Mouse (Mus musculus): ENCODE measurements around the gene Ttc21a. TPM values are rescaled to one million over a fixed set of nuclear protein-coding genes. Genes with fewer than 3 reads are reported as not detected.
"Not testable (repeated sequence)": the region's sequence is repeated elsewhere in the genome, so short reads cannot be mapped to it uniquely, and the experiment has no call there.

Gene Ttc21a
- polyA plus RNA-seq, 1 experiment from 2014 or later: 0.23 TPM

DNA sequence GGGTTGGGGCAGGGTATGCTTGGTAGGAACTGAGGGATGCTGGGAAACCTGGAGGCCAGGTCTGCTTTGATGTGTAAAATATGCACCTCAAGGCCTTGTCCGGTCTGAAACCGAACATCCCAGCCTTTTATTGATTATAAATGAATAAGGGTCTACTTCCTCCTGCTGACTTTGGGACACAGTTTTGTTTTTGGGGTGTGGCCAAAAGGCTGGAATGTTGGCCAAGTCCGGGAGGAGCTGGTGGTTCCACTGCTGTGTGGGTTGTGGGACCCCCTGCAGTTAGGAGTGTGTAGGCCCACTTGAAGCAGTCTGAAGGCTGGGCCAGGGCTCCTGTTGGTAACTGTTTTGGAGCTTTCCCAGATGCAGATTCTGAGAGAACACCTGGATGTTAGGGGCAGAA lies 68.5 kb downstream of the Ttc21a start:
- Histone ChIP-seq H3K27ac (ENCODE audit: low read depth, low read length) (no peak overlapping the region), H3K4me2 (replicated peaks; ENCODE audit: low read depth, low read length) (no peak overlapping the region), H3K36me3 (ENCODE audit: control insufficient read depth, insufficient read depth, low read length) (no peaks in the 10 kb centered on the region), H3K4me3 (ENCODE audit: low read depth, low read length) (no peak overlapping the region), H3K27me3 (ENCODE audit: control insufficient read depth, insufficient read depth, low read length) (no peaks in the 10 kb centered on the region; the same call in 1 of the 2 replicates), H3K9me3 (ENCODE audit: control insufficient read depth, low read length) (no peaks in the 10 kb centered on the region), H3K4me1 (replicated peaks; ENCODE audit: control insufficient read depth, insufficient read depth, low read length) (0 out of 2 replicates have a peak, but pooled peaks cover 3% of the 10 kb centered on the region), H3K9ac (ENCODE audit: low read depth, low read length) (no peak overlapping the region)
- 67% methylated on average over 3 of the region's 3 CpGs for WGBS
- ATAC-seq (ENCODE audit: low FRiP score): no peak
- DNase-seq (ENCODE audit: low spot score): no peak

DNA sequence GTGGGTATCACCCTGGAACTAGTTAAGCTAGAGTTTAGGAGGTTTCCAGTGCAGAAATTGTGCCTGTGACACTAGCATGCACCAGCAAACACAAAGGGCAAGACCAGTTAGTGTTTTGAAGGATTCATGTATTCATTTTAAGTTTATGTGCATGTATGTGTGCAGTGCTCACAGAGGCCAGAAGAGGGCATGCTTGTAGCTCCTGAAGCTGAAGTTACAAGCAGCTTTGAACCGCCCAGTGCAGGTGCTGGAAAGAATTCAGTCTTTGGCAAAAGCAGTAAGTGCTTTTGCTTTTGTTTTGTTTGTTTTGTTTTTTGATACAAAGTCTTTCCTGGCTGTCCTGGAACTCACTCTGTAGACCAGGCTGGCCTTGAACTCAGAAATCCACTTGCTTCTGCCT lies 70.4 kb downstream of the Ttc21a start:
- Histone ChIP-seq H3K4me1 (replicated peaks; ENCODE audit: control insufficient read depth, insufficient read depth, low read length) (no peaks in the 10 kb centered on the region), H3K4me2 (replicated peaks; ENCODE audit: low read depth, low read length) (no peak overlapping the region), H3K9ac (ENCODE audit: low read depth, low read length) (no peak overlapping the region)

DNA sequence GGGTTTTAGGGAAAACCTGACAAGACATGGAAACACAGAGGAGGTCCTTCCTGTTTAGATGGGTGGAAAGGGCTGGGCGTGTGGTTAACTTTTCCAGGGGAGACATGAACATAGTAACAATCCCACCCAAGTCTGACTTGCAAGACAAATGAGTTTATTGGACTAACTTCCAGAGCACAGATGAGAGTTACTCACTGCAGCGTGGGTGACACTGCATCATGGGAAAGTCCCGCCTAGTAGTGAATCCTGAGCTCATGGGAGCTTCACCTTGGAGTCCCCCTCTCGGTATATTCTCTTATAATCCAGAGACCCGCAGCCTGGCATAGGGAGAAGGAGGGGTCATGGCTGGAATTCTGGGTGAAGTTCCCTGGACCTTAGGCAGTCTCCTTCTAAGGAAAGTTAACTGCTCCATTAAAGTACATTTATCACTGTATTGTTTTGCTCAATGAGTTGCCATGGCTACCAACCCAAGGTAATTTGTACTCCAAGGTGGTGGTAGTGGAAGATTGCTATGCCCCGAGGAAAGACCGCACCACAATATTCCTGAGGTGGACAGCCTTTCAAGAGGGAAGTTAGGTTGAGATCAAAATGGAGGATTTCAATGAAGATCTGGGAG lies 71.9 kb downstream of the Ttc21a start:
- DNase-seq (ENCODE audit: low spot score) (no peak), ATAC-seq (ENCODE audit: low FRiP score) (no peak)
- no peaks in the 10 kb centered on the region for H3K36me3 ChIP-seq (ENCODE audit: control insufficient read depth, insufficient read depth, low read length)
- H3K4me3 ChIP-seq (ENCODE audit: low read depth, low read length): no peak overlapping the region
- no peaks in the 10 kb centered on the region for H3K9me3 ChIP-seq (ENCODE audit: control insufficient read depth, low read length)
- no peaks in the 10 kb centered on the region for H3K4me1 ChIP-seq (replicated peaks; ENCODE audit: control insufficient read depth, insufficient read depth, low read length)
- H3K27ac ChIP-seq (ENCODE audit: low read depth, low read length): no peak overlapping the region
- no peak overlapping the region for H3K4me2 ChIP-seq (replicated peaks; ENCODE audit: low read depth, low read length)
- H3K27me3 ChIP-seq (ENCODE audit: control insufficient read depth, insufficient read depth, low read length): no peaks in the 10 kb centered on the region; the same call in 1 of the 2 replicates
- H3K9ac ChIP-seq (ENCODE audit: low read depth, low read length): no peak overlapping the region
- 77% methylated on average over 7 of the region's 7 CpGs for WGBS

More for the DNA sequence above, 70.4 kb downstream of the Ttc21a start:
- no peaks in the 10 kb centered on the region for H3K36me3 ChIP-seq (ENCODE audit: control insufficient read depth, insufficient read depth, low read length)
- no peak overlapping the region for H3K4me3 ChIP-seq (ENCODE audit: low read depth, low read length)
- no peaks in the 10 kb centered on the region for H3K9me3 ChIP-seq (ENCODE audit: control insufficient read depth, low read length)
- 100% methylated on average over 1 of the region's 1 CpGs for WGBS
- H3K27ac ChIP-seq (ENCODE audit: low read depth, low read length): no peak overlapping the region
- H3K27me3 ChIP-seq (ENCODE audit: control insufficient read depth, insufficient read depth, low read length): no peaks in the 10 kb centered on the region; the same call in 1 of the 2 replicates
- ATAC-seq (ENCODE audit: low FRiP score) (no peak), DNase-seq (ENCODE audit: low spot score) (no peak)

DNA sequence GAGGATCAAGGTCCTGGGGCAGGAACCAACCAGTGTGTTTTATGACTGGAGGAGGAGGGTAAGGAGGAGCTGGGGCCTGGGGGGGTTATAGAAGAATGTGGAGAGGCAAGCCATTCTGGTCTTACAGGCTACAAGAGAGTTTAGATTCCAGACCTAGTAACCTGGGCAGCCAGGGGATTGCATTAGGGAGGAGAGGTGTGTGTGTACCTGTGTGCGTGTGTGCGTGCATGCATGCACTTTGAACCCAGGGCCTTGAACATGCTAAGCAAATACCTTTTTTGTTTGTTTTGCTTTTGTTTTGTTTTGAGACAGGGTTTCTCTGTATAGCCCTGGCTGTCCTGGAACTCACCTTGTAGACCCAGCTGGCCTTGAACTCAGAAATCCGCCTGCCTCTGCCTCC lies 72.5 kb downstream of the Ttc21a start:
- DNase-seq (ENCODE audit: low spot score): no peak
- 95% methylated on average over 3 of the region's 3 CpGs for WGBS

DNA sequence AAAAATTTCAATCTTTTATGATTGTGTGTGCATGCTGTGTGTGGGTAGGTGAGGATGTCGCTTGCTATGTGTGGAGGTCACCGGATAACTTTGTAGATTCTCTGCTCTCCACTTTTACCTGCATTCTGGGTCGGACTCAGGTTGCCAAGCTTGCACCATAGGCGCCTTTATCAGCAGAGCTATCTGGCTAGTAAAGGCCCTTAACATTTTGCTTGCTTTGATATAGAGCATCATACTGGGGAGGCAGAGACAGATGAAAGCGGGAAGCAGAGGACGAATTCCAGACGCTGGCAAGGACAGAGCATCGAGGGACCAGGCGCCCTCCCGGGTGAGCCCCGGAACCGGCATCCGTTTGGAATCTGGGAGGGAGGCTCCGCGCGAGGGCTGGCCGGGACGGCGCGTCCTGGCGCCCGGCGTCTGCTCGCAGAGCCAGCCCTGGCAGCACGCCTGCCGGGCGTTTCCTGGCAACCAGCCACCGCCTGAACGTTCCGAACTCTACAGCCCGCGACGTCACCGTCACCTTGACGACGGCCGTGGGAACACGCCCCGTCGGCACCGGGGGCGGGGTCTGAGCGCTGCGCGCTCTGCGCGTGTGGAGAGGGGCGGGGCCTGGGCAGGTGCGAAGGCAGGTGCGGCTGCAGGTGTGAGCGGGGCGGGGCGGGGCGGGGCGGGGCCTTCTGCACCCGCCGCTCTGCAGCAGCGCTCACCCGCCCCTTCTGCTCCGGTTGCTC lies 73.5 kb downstream of the Ttc21a start:
- H3K36me3 ChIP-seq (ENCODE audit: control insufficient read depth, insufficient read depth, low read length): no peaks in the 10 kb centered on the region
- H3K9ac ChIP-seq (ENCODE audit: low read depth, low read length): no peak overlapping the region
- 3% methylated on average over 60 of the region's 60 CpGs for WGBS
- DNase-seq (ENCODE audit: low spot score): peak; percentile 96
- ATAC-seq (ENCODE audit: low FRiP score): peak; percentile 94
- H3K4me2 ChIP-seq (replicated peaks; ENCODE audit: low read depth, low read length): peak overlapping the region; percentile 77
- H3K27me3 ChIP-seq (ENCODE audit: control insufficient read depth, insufficient read depth, low read length): no peaks in the 10 kb centered on the region; the same call in 1 of the 2 replicates
- H3K4me3 ChIP-seq (ENCODE audit: low read depth, low read length): peak overlapping the region; percentile 35
- no peaks in the 10 kb centered on the region for H3K9me3 ChIP-seq (ENCODE audit: control insufficient read depth, low read length)
- H3K4me1 ChIP-seq (replicated peaks; ENCODE audit: control insufficient read depth, insufficient read depth, low read length): no peaks in the 10 kb centered on the region
- peak overlapping the region; percentile 72 for H3K27ac ChIP-seq (ENCODE audit: low read depth, low read length)

More for the DNA sequence above, 72.5 kb downstream of the Ttc21a start:
- no peak for ATAC-seq (ENCODE audit: low FRiP score)
- Histone ChIP-seq H3K27ac (ENCODE audit: low read depth, low read length) (no peak overlapping the region), H3K36me3 (ENCODE audit: control insufficient read depth, insufficient read depth, low read length) (no peaks in the 10 kb centered on the region), H3K27me3 (ENCODE audit: control insufficient read depth, insufficient read depth, low read length) (no peaks in the 10 kb centered on the region; the same call in 1 of the 2 replicates), H3K4me3 (ENCODE audit: low read depth, low read length) (no peak overlapping the region), H3K9ac (ENCODE audit: low read depth, low read length) (no peak overlapping the region), H3K4me2 (replicated peaks; ENCODE audit: low read depth, low read length) (no peak overlapping the region), H3K9me3 (ENCODE audit: control insufficient read depth, low read length) (no peaks in the 10 kb centered on the region), H3K4me1 (replicated peaks; ENCODE audit: control insufficient read depth, insufficient read depth, low read length) (no peaks in the 10 kb centered on the region)

DNA sequence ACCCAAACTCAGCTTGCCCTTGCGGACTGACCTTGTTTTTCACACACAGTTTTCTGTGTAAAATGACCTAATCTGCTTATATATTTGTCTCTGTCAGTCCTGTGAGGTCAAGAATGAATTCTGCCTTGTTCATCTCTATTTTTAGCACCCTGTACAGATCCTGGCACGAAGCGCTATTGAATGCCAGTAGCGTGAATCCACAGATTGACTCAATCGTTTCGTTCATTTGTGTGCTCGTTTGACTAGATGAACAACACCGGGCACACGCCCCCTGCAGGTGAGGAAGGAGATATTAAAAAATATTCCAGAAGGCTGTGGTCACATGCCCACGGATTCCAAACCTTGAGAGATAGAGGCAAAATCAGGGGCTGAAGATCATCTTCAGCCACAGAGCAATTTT lies 74.1 kb downstream of the Ttc21a start:
- Histone ChIP-seq H3K9me3 (ENCODE audit: control insufficient read depth, low read length) (no peaks in the 10 kb centered on the region), H3K9ac (ENCODE audit: low read depth, low read length) (no peak overlapping the region), H3K4me2 (replicated peaks; ENCODE audit: low read depth, low read length) (peak overlapping the region; percentile 77), H3K27me3 (ENCODE audit: control insufficient read depth, insufficient read depth, low read length) (no peaks in the 10 kb centered on the region; the same call in 1 of the 2 replicates), H3K4me3 (ENCODE audit: low read depth, low read length) (peak overlapping the region; percentile 35), H3K27ac (ENCODE audit: low read depth, low read length) (no peak overlapping the region), H3K4me1 (replicated peaks; ENCODE audit: control insufficient read depth, insufficient read depth, low read length) (no peaks in the 10 kb centered on the region), H3K36me3 (ENCODE audit: control insufficient read depth, insufficient read depth, low read length) (no peaks in the 10 kb centered on the region)
- 2% methylated on average over 10 of the region's 10 CpGs for WGBS
- peak; percentile 87 for DNase-seq (ENCODE audit: low spot score)
- ATAC-seq (ENCODE audit: low FRiP score): peak; percentile 73

DNA sequence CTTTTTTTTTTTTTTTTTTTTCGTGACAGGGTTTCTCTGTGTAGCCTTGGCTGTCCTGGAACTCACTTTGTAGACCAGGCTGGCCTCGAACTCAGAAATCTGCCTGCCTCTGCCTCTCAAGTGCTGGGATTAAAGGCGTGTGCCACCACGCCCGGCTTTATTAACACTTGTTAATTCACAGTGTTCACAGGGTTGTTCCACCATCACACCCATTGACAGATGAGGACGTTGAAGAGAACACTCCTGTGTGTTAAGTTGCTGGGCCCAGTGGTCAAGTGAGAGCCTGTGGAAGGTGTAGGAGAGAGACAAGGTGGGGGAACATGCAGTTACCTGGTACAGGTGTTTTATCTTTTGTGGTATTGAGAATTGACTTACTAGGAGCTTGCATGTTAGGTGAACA lies 74.8 kb downstream of the Ttc21a start:
- WGBS: 90% methylated on average over 6 of the region's 6 CpGs
- DNase-seq (ENCODE audit: low spot score); H3K4me1 ChIP-seq (replicated peaks; ENCODE audit: control insufficient read depth, insufficient read depth, low read length): not testable (repeated sequence)

DNA sequence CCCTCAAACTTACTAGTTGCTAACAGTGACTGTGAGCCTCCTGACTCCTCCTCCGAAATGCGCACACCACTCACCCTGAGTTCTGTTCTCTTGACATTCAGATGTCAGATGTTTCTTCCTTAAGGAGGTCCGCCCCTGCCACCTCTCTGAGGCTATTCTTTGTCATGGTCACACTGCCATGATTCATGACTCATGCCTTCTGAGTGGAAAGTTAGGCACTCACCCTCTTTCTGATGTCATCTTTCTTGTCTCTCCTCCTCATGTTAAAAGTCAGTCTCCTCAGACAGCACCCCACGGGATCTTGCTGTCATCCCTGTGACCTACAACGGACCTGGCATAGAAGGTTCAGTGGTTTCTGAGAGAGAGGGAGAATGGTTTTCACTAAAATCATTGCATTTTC lies 75.4 kb downstream of the Ttc21a start:
- no peaks in the 10 kb centered on the region; the same call in 1 of the 2 replicates for H3K27me3 ChIP-seq (ENCODE audit: control insufficient read depth, insufficient read depth, low read length)
- no peak overlapping the region for H3K9ac ChIP-seq (ENCODE audit: low read depth, low read length)
- 86% methylated on average over 5 of the region's 5 CpGs for WGBS
- ATAC-seq (ENCODE audit: low FRiP score) (no peak), DNase-seq (ENCODE audit: low spot score) (no peak)
- H3K4me3 ChIP-seq (ENCODE audit: low read depth, low read length): no peak overlapping the region
- no peak overlapping the region for H3K27ac ChIP-seq (ENCODE audit: low read depth, low read length)
- H3K4me2 ChIP-seq (replicated peaks; ENCODE audit: low read depth, low read length): no peak overlapping the region
- H3K36me3 ChIP-seq (ENCODE audit: control insufficient read depth, insufficient read depth, low read length): no peaks in the 10 kb centered on the region
- H3K4me1 ChIP-seq (replicated peaks; ENCODE audit: control insufficient read depth, insufficient read depth, low read length): no peaks in the 10 kb centered on the region; the same call in 1 of the 2 replicates
- H3K9me3 ChIP-seq (ENCODE audit: control insufficient read depth, low read length): no peaks in the 10 kb centered on the region

More for the DNA sequence above, 74.8 kb downstream of the Ttc21a start:
- H3K4me2 ChIP-seq (replicated peaks; ENCODE audit: low read depth, low read length); ATAC-seq (ENCODE audit: low FRiP score); H3K9me3 ChIP-seq (ENCODE audit: control insufficient read depth, low read length); H3K4me3 ChIP-seq (ENCODE audit: low read depth, low read length); H3K9ac ChIP-seq (ENCODE audit: low read depth, low read length); H3K27ac ChIP-seq (ENCODE audit: low read depth, low read length); H3K27me3 ChIP-seq (ENCODE audit: control insufficient read depth, insufficient read depth, low read length); H3K36me3 ChIP-seq (ENCODE audit: control insufficient read depth, insufficient read depth, low read length): not testable (repeated sequence)
